Mouse (Mus musculus): Measurements from ENCODE around the gene Tmem9.

Gene Tmem9

DNA sequence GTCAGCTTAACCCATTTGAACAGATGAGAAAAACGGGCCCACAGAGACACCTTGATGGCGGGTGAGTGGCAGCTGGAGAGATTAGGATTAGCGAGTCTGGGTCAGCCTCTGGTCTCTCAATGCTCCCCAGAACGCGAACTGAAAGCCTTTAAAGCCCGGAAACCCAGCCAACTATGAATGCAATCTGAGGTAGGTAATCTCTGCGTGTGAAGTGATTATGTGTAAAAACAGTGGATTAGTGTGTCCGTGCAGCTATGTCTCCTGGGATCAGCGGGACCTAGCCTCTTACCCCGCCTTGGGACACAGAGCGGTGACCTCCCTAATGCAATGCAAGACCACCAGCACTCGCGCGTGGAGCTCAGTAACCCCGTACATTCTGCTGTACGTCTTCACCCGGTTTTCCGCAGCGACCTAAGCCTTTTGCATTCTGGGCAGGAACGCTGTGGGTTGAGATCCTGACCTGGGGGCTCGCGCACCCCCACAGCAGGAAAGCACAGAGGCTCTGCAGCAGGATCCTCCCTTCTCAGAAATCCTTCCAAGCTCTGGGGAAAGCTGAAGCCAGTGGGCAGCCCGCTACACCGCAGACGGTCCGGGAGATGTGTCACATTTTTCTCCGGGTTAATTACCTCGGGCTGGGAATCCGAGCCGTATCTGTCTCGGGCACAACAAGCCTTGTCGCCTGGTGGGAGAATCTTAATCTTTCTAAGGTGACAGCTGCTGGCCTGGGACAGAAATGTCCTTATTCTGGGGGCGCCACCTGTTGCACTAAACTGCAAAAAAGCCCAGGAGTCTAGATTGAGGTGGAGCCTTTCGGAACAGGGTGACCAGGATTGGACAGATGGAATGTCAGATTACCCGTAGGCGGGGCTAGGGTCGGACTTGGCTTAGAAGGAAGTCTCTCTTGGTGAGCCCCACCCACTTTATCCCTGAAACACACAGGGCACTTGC lies at the start of gene Tmem9:
Gene Tmem9 (plus strand): TSS at position 940 of the 948 bp plus-strand sequence.
- DNase-seq, result peak; percentile 94 to 96

DNA sequence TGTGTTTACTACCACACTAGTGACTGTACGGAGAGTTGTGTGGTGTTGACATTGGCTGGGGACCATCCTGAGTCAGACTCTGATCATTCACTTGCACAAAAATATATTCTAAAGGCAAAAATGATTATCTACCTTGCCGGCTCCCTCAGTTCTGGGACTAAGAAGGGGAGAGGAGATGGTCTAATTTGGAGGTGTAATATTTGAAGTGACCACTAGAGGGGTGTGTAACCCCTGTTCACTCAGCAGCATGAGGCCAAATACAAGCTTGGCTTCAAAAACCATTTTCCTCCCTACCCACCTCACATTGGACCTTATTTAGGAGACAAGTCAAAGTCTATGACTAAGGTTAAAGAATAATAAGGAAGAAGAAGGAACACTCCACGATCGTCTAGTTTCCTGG lies 49.5 kb upstream of the Tmem9 start:
- DNase-seq, result peak in 1 of 2 experiments; percentile 11

DNA sequence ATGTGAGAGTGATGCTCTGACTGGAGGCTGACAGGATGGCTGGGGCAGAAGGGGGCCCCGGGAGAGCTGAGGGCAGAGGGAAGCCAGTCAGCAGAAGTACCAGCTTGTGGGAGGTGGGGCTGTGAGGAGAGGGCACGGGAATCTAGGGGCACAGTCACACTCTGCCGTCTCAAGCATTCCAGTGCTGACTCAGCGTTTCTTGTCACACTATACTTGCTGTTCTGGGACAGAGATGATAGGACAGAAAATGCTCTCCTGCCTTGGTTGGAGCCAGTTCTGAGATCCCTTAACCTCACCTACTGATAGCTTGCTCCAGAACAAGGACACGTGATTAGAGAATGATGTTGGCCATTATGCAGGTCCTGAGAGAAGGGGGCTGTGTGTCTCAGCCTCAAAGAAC lies 44.8 kb upstream of the Tmem9 start:
- DNase-seq, result no peak

DNA sequence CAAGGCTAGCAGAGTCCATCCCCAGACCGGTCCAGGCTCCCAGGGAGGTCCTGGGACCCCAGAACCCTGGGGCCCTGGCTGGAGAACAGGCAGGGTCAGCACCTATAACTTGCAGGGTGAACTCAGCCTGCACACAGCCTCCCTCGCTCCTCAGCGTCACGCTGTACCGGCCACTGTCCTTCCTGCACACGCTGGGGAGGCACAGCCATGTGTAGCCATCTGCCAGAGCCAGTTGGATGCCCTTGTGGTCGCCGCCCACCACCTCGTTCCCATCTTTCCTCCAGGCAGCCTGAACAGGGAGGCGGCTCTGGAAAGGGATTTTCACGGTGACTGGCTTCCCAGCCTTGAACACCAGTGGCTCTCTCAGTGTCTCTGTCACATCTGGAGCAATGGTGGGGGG lies 43.4 kb upstream of the Tmem9 start:
- no peak for DNase-seq

DNA sequence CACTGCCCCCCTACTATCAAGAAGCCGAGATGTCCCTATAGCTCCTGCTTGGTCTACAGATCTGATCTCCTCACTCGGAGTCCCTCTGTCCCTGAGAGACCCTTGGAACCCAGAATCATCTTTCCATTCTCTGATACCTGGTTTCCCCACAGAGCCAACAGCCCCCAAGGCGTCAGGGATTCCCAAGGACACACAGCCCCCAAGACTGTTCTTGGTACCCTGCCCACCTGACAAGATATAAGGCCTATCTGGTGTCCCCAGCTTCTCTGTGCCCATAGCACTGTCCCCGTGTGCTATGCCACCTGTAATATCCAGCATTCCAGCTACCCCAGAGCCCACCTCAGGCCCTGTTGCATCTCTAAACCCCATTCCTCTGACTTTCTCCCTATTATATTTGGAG lies 40.2 kb upstream of the Tmem9 start:
- no peak for DNase-seq

DNA sequence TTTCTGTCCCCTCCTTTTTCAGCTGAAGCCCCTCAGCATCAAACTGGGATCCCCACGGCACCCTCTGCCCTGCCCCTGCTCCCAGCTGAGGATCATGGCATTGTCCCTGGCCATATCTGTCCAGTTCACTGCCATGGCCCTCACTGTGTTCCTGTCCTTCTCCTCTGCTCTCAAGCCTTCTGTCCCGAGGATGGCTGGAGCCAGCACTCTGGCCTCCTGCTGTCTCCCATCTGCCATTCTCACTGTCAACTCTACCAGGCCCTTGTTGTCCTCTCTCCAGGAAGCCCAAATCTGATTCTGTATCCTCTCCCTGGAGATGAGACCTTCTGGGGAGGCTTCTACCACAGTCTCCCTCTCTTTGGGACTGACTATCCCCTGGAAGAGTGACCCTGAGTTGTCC lies 37.5 kb upstream of the Tmem9 start:
- DNase-seq, result no peak

DNA sequence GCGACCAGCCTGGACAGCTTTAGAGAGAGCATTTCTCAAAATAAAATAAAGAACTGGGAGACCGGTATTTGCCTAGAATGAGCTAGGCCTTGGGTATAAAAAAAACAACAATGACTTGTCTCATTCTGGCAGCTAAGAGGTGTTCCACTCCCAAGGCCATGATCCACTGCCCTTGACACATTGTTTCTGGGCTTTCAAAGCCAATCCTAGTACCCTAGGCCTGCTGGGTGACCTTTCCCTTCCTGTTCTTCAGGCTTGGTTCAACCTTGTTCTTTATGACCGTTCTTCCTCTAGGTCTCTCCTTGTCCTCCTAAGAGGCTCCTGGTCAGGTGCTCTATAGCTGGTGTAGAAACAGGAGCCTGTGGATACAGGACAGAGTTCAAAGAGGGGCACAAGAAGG lies 35.4 kb upstream of the Tmem9 start:
- DNase-seq, result no peak

DNA sequence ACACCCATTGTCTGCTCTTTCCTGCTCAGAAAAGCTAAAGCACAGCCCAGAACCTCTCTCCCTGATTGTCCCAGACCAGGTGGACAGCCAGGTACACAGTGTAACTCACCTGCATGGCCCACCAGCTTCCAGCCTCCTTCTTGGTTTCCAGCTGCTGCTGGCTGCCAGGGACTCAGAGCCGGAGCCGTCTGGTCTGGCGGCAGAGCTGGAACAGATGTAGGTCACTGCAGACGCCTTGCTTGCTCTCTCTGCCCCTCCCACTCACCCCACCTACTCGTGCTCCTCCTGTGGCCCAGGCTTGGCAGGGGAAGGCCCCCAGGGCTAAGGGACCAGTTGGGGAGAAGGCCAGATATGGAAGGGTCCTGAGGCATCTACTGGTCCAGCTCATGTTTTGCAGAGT lies 23.8 kb upstream of the Tmem9 start:
- DNase-seq, result peak in 1 of 2 experiments; percentile 52

DNA sequence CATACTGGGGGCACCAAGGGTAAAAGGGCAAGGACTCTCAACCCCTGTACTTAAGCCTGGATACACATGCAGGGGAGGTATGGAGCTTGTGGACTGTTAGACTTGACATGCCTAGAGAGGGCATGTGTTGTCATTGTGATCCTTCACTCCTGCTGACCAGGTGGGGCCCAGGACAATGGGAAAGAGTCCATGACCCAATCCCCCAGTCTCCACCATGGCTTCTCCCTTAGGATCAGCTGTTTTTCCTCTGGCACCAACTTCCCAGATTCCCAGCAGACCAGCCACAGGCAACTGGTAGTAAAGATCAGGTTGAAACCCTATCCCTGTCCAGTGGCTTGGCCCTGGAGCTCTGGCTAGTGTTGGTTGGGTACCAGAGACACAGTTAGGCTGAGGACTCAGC lies 18.1 kb upstream of the Tmem9 start:
- DNase-seq, result no peak

DNA sequence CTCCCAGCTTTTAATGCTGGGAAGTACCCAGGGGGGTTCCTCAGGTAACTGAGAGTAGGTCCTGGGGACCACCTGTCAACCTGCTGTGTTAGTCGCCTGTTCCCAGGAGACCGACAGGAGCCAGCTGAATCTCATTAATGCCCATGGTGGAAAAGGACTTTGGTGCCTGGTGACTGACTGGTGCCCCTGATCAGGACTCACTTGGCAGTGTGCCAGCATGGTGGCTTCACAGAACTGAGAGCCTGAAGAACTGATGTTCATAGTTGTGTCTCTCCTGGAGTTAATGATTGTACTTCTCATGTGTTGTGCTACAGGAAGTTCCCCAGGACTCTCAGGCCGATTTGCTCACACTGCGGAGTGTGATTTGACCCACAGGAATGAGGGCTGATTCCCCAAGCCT lies 14.5 kb upstream of the Tmem9 start:
- peak; percentile 63 to 79 for DNase-seq

DNA sequence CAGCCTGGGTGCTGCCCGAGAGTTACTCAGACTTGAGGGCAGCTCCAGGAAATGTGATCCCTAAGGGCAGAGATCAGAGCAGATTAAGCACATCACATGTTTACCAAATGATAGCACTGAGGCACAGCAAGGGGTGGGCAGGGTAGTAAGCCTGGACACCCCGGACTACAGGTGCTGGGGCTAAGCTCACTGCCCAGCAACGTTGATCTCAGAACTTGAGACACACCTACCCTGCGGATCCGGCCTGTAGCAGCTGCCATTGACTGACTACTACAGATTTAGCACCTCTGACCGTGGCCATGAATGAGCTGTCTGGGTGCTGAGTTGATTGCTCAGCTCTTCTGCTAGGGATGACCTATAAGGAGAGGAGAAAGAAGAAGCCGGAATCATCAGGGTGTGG lies 10.4 kb upstream of the Tmem9 start:
- no peak for DNase-seq

DNA sequence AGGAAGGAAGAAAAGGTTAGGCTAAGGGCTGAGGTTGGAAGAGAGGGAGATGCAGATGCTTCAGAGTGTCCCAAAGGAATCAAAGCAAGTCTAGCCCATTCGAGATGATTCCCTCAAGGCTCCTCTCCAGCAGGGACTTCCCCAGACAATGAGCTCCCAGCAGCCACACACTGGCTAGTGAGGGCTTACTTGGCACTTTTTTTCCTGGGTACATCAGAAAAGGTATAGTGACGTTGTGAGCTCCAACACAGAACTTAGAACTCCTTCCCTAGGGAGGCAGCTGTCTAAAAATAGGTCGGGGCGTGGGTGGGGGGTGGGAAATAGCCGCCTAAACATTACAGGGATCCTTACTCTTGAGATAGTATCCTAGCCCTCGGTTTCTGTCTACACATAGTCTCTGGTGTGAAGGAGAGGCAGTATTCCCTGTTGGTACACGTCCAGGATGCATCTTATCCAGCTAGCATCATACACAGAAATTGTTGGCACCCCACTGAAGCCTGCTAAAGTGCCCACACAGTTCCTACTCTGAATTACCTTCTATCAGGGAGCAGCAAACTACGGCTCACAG lies 8.1 kb upstream of the Tmem9 start:
- no peak for DNase-seq

DNA sequence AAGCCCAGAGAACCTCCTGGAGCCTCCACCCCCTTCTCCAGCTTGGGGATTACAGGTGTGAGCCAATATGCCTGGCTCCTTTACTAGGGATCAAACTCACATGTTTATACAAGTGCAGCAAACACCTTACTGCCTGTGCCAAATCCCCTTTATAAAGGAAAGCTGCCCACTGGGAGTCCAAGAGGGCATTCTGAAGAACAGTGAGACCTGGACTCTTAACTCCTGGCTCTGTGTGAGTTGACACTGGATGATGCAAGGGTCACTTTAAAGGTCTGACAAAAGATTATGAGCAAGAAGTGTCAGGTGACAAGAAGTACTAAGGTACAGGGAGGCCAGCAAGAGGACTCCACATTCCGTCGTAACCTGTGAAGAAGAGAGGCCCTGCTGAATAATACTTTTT lies 6.5 kb upstream of the Tmem9 start:
- peak; percentile 26 to 69 for DNase-seq

DNA sequence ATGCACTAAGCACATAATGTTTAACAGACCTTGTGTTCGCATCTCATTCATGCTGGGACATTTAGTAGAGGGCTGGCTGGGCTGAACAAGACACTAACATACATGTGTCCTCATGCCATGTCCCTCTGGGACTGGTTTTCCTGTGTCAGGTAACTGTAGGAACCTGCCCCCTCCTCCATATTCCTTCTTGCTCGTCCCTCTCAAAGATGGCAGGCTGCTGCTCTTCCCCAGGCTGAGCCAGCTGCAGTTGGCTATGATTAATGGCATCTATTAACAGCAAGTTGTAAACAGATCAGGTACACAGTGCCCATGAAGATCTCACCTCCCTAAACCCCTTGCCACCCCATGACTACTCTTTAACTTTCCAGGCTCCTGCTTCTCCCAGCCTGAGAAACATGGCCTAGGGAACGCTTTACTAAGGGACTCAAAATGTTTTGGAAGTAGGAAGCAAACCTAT lies 1.6 kb upstream of the Tmem9 start, which contains the start of gene Igfn1:
Gene Igfn1 (minus strand): TSS at position 51 of the 457 bp plus-strand sequence.
- DNase-seq, result no peak

DNA sequence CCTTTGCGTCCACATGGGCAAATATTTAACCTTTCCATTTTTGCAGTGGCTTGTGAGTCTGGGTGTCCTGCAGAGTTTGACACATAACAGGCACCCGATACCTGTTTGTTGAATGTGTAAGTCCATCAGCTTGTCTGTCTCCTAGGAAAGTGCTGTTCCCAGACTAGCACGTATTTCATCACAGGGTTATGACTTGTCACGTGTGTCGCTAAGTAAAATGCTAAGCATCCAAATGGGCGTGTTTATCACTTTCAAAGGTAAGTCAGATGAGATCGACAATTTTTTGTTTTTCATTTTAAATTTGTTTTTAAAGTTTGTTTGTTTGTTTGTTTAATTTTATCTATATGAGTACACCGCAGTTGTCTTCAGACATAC lies 196 bp downstream of the Tmem9 start:
- no peak for DNase-seq

DNA sequence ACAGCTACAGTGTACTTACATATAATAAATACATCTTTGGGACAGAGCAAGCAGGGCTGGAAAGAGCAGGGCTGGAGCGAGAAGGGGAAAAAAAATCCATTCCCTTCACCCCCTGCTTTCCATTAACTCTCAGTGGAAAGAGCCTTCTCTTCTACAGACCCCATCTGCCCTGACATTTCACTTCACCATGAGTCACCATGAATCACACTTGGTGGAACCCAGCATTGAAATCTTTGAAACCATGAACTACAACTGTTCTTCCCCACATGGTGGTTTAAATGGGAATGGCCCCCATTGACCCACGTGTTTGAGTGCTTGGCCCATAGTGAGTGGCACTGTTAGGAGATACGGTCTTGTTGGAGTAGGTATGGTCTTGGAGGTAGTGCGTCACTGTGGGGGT lies 2.3 kb downstream of the Tmem9 start:
- DNase-seq, result no peak

DNA sequence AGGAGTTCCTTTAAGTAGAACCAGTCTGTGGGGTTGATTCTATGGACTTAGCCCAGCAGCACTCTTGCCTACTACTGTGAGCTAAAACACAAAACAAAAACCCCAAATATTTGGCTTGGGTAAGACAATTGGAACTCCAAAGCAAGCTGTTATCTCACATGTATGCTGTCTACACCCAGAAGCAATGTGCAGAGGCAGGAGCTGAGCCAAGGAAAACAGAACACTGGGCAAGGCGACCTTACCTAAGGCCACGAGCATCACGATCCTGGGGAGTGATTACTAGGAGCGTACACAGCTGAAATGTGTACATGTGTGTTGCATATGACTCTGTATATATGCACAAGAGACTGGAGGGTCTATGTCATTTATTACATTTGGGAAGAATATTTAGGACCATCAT lies 5.6 kb downstream of the Tmem9 start:
- DNase-seq, result no peak

DNA sequence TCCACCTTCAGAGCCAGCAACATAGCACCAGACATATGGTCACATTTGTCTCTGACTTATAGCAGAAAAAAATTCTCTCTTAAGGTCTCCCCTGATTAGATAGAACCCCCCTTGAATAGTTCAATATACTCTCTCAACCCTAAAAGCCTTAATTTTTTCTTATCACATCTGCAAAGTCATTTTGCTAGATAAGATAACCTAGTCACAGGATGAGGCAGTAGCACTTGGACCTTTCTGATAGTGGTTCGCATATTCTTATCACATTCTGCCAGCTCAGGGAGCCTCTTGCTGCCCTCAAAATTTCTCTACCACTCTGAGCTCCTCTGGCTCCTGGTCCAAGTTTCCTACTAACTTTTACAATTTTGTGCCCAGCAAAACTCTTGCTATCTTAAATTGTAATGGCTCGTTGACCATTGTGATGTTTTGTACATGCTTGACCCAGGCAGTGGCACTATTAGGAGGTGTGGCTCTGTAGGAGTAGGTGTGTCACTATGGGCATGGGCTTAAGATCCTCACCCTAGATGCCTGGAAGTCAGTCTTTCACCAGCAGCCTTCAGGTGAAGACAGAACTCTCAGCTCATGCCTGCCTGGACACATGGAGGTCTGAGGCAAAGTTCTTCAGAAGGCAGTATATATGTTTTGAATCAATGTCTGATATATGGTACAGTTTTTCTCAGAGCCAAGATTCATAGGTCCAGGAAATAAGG lies 7.0 kb downstream of the Tmem9 start:
- no peak for DNase-seq

DNA sequence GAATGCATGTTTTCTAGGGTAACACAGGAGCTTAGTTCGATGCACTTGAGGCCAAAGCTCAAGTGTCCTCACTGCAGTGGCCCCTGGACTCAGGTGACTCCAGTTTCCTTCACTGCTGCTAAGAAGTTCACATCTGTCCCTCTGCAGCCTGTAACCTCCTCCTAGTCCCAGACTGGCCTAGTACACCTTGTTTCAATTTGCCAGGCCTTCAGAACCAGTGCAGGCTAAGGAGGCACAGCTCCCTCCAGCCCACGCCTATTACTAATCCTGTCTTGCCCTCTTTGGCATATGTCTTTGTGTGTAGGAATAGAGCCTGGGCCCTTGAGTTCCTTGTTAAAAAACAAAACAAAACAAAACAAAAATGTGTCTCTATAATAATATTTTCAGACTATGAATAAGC lies 9.4 kb downstream of the Tmem9 start:
- DNase-seq, result no peak

DNA sequence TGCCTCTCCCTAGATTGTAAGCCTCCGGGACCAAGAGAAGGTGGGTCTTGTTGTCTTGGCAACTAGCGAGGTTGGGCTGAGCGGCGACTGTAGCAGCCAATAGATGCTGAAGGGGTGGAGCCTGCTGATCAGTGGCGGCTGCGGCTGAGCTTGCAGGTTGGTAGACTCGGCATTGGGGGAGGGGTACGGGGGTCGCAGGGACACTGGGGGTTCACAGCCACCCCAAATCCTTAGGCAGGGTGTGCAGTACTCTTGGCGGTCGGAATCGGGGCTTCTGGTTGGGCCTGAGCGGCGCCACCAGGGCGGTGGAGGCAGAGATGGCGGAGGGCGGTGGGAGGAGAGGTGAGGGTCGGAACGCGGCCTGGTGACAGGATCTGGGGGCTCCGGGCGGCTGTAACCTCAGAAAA lies 10.0 kb downstream of the Tmem9 start:
- DNase-seq, result peak; percentile 96

DNA sequence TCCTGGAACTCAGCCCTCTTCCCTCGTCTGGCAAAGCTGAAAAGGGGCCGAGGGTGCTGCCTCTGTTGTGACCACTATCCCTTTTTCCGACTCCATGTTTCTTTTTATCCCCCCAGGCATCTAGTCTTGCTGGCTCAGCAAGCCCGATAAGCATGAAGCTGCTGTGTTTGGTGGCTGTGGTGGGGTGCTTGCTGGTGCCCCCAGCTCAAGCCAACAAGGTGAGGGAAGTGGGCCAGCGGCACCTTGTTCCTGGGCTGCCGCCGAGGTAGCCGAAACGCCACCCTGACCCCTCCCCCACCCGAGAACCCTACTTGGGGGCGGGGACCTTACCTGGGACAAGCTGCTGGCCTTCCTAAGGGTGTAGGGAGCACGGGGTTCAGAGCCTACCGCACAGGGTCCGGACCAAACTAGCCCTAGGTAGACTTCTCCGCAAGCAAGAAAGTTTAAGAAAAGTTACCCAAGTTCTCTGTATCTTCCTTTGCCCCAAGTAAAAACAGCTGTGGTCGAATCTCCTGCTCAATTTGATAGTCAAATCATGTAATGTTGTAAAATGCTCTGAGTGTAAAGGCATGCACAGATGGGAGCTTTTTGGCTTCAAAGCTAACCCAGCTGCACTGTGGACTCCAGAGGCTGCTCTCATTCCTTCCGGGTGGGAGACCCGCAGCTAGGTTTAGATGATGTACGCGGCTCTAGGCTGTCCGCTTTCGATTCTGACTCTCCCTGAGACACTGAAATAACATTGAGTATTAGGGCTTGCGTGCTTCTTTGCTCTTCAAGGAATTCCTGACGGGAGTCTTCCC lies 10.6 kb downstream of the Tmem9 start:
- peak; percentile 57 to 80 for DNase-seq

DNA sequence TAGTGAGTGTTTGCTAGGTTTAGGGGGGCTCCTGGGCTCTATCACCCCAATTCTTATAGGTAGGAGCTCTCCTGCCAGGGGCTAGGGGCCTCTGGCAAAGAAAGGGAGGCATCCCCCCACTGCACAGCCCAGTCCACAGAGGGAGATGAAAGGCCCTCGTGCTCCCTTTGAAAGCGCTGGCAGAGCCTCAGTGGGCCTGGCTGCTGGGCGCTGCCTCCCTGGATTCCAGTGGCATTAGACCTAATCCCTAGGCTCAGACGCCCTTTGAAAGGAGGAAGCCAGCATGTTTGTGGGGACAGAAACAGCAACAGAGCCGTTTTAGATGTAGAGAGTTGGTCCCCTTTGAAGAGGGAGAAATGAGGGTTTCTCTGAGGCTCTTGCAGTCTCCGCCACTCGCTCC lies 22.3 kb downstream of the Tmem9 start:
- DNase-seq, result peak in 1 of 2 experiments; percentile 22

DNA sequence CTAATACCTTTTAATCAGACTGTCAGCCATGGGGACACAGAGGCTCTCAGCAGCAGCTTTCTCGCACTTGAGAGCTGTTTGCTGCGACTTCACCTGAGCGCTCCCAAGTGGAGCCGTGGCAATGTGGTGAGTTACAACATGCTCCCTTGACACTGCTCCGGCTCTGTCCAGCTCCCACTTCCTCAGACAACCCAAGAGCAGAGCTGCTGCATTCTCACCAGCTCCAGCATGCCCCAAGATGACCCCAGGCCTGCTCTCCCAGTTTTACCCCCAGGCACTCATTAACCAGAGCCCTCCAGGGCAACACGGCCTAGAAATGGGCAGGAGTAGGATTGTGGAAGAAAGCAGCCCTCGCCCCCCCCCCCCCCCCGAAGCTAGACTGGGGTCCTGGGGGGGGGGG lies 23.7 kb downstream of the Tmem9 start:
- DNase-seq, result peak; percentile 46 to 83
